Mouse (Mus musculus): ENCODE results near the gene Sox5. TPM values are rescaled to one million over a fixed set of nuclear protein-coding genes. Genes with fewer than 3 reads are reported as not detected.

Sox5 gene
- total and polyA plus RNA-seq, 2 experiments from 2014 or later: 2.1 to 3.2 TPM

GRCm38 (mm10) chr6:144129927-144130326 is 651.9 kb downstream of the Sox5 start:
- no peak overlapping the region for H3K9ac ChIP-seq (replicated peaks; ENCODE audit: low read depth, low read length)
- H3K4me2 ChIP-seq (ENCODE audit: low read depth, low read length): no peak overlapping the region
- no peaks in the 10 kb centered on the region for H3K27me3 ChIP-seq (ENCODE audit: control insufficient read depth, insufficient read depth, low read length)
- 86% methylated on average over 12 of the region's 12 CpGs for WGBS
- ATAC-seq (ENCODE audit: insufficient read depth, low read depth) (no peak), DNase-seq (ENCODE audit: low spot score) (no peak)
- no peak overlapping the region for H3K27ac ChIP-seq (ENCODE audit: low read depth)
- no peak for TF ChIP-seq EP300 (IDR thresholded peaks at IDR 0.05; ENCODE audit: low read depth)
- no peak for TF ChIP-seq CTCF (IDR thresholded peaks at IDR 0.05; ENCODE audit: low read depth)
- no peaks in the 10 kb centered on the region for H3K4me1 ChIP-seq (ENCODE audit: control insufficient read depth, insufficient read depth)
- H3K9me3 ChIP-seq (replicated peaks; ENCODE audit: control insufficient read depth, low read length): no peaks in the 10 kb centered on the region
- H3K4me3 ChIP-seq (ENCODE audit: low read depth, low read length): no peak overlapping the region
- H3K36me3 ChIP-seq (replicated peaks; ENCODE audit: control insufficient read depth, insufficient read depth, low read length): no peaks in the 10 kb centered on the region

GRCm38 (mm10) chr6:144119961-144120360 is 661.8 kb downstream of the Sox5 start:
- H3K4me1 ChIP-seq (ENCODE audit: control insufficient read depth, insufficient read depth): no peaks in the 10 kb centered on the region
- WGBS: 63% methylated on average over 1 of the region's 1 CpGs
- no peak for ATAC-seq (ENCODE audit: insufficient read depth, low read depth)
- H3K4me2 ChIP-seq (ENCODE audit: low read depth, low read length): no peak overlapping the region
- no peak for TF ChIP-seq CTCF (IDR thresholded peaks at IDR 0.05; ENCODE audit: low read depth)
- TF ChIP-seq EP300 (IDR thresholded peaks at IDR 0.05; ENCODE audit: low read depth): no peak
- no peak for DNase-seq (ENCODE audit: low spot score)
- H3K4me3 ChIP-seq (ENCODE audit: low read depth, low read length): no peak overlapping the region
- no peaks in the 10 kb centered on the region for H3K27me3 ChIP-seq (ENCODE audit: control insufficient read depth, insufficient read depth, low read length)
- no peak overlapping the region for H3K27ac ChIP-seq (ENCODE audit: low read depth)
- no peak overlapping the region for H3K9ac ChIP-seq (replicated peaks; ENCODE audit: low read depth, low read length)
- no peaks in the 10 kb centered on the region for H3K9me3 ChIP-seq (replicated peaks; ENCODE audit: control insufficient read depth, low read length)
- no peaks in the 10 kb centered on the region for H3K36me3 ChIP-seq (replicated peaks; ENCODE audit: control insufficient read depth, insufficient read depth, low read length)

- H3K27me3 ChIP-seq (ENCODE audit: control insufficient read depth, insufficient read depth, low read length): no peaks in the 10 kb centered on the region
- H3K36me3 ChIP-seq (replicated peaks; ENCODE audit: control insufficient read depth, insufficient read depth, low read length): no peaks in the 10 kb centered on the region
- DNase-seq (ENCODE audit: low spot score): no peak
- 43% methylated on average over 6 of the region's 6 CpGs for WGBS
- no peak overlapping the region for H3K4me3 ChIP-seq (ENCODE audit: low read depth, low read length)
- H3K4me2 ChIP-seq (ENCODE audit: low read depth, low read length): no peak overlapping the region
- no peaks in the 10 kb centered on the region for H3K9me3 ChIP-seq (replicated peaks; ENCODE audit: control insufficient read depth, low read length)
- no peak overlapping the region for H3K9ac ChIP-seq (replicated peaks; ENCODE audit: low read depth, low read length)
- TF ChIP-seq CTCF (IDR thresholded peaks at IDR 0.05; ENCODE audit: low read depth) (no peak), EP300 (IDR thresholded peaks at IDR 0.05; ENCODE audit: low read depth) (no peak)
- H3K27ac ChIP-seq (ENCODE audit: low read depth): 0 out of 2 replicates have a peak overlapping the region, but pooled peaks have one; percentile 11
- no peaks in the 10 kb centered on the region for H3K4me1 ChIP-seq (ENCODE audit: control insufficient read depth, insufficient read depth)
- no peak for ATAC-seq (ENCODE audit: insufficient read depth, low read depth)
These were observed 665.1 kb downstream of the Sox5 start for GRCm38 (mm10) chr6:144116646-144117045.

GRCm38 (mm10) chr6:144111561-144111960 is 670.2 kb downstream of the Sox5 start:
- Histone ChIP-seq H3K27me3 (ENCODE audit: control insufficient read depth, insufficient read depth, low read length) (no peaks in the 10 kb centered on the region), H3K27ac (ENCODE audit: low read depth) (no peak overlapping the region), H3K9me3 (replicated peaks; ENCODE audit: control insufficient read depth, low read length) (no peaks in the 10 kb centered on the region), H3K4me3 (ENCODE audit: low read depth, low read length) (no peak overlapping the region), H3K9ac (replicated peaks; ENCODE audit: low read depth, low read length) (no peak overlapping the region), H3K4me1 (ENCODE audit: control insufficient read depth, insufficient read depth) (no peaks in the 10 kb centered on the region), H3K4me2 (ENCODE audit: low read depth, low read length) (no peak overlapping the region), H3K36me3 (replicated peaks; ENCODE audit: control insufficient read depth, insufficient read depth, low read length) (no peaks in the 10 kb centered on the region)
- TF ChIP-seq CTCF (IDR thresholded peaks at IDR 0.05; ENCODE audit: low read depth) (no peak), EP300 (IDR thresholded peaks at IDR 0.05; ENCODE audit: low read depth) (no peak)
- DNase-seq (ENCODE audit: low spot score) (no peak), ATAC-seq (ENCODE audit: insufficient read depth, low read depth) (no peak)
- 86% methylated on average over 6 of the region's 6 CpGs for WGBS

- ATAC-seq (ENCODE audit: insufficient read depth, low read depth) (no peak), DNase-seq (ENCODE audit: low spot score) (no peak)
- Histone ChIP-seq H3K36me3 (replicated peaks; ENCODE audit: control insufficient read depth, insufficient read depth, low read length) (no peaks in the 10 kb centered on the region), H3K4me2 (ENCODE audit: low read depth, low read length) (no peak overlapping the region), H3K4me3 (ENCODE audit: low read depth, low read length) (no peak overlapping the region), H3K27ac (ENCODE audit: low read depth) (no peak overlapping the region), H3K27me3 (ENCODE audit: control insufficient read depth, insufficient read depth, low read length) (no peaks in the 10 kb centered on the region), H3K9me3 (replicated peaks; ENCODE audit: control insufficient read depth, low read length) (no peaks in the 10 kb centered on the region), H3K9ac (replicated peaks; ENCODE audit: low read depth, low read length) (no peak overlapping the region), H3K4me1 (ENCODE audit: control insufficient read depth, insufficient read depth) (no peaks in the 10 kb centered on the region)
- WGBS: 47% methylated on average over 10 of the region's 10 CpGs
- TF ChIP-seq EP300 (IDR thresholded peaks at IDR 0.05; ENCODE audit: low read depth) (no peak), CTCF (IDR thresholded peaks at IDR 0.05; ENCODE audit: low read depth) (no peak)
These were observed 674.9 kb downstream of the Sox5 start for GRCm38 (mm10) chr6:144106848-144107247.

GRCm38 (mm10) chr6:144105645-144106044 is 676.1 kb downstream of the Sox5 start:
- Histone ChIP-seq H3K9me3 (replicated peaks; ENCODE audit: control insufficient read depth, low read length) (no peaks in the 10 kb centered on the region), H3K4me1 (ENCODE audit: control insufficient read depth, insufficient read depth) (no peaks in the 10 kb centered on the region), H3K4me2 (ENCODE audit: low read depth, low read length) (no peak overlapping the region), H3K9ac (replicated peaks; ENCODE audit: low read depth, low read length) (no peak overlapping the region), H3K36me3 (replicated peaks; ENCODE audit: control insufficient read depth, insufficient read depth, low read length) (no peaks in the 10 kb centered on the region), H3K4me3 (ENCODE audit: low read depth, low read length) (no peak overlapping the region), H3K27ac (ENCODE audit: low read depth) (no peak overlapping the region), H3K27me3 (ENCODE audit: control insufficient read depth, insufficient read depth, low read length) (no peaks in the 10 kb centered on the region)
- no peak for TF ChIP-seq EP300 (IDR thresholded peaks at IDR 0.05; ENCODE audit: low read depth)
- TF ChIP-seq CTCF (IDR thresholded peaks at IDR 0.05; ENCODE audit: low read depth): no peak
- DNase-seq (ENCODE audit: low spot score): no peak
- no peak for ATAC-seq (ENCODE audit: insufficient read depth, low read depth)
- 82% methylated on average over 12 of the region's 12 CpGs for WGBS

Data from heart, postnatal 0 days (tissue).